Mouse (Mus musculus) adrenal gland, adult 2 months (tissue): Measurements from ENCODE around the gene E330021D16Rik. TPM values are rescaled to one million over a fixed set of nuclear protein-coding genes. Genes with fewer than 3 reads are reported as not detected.
A peak's percentile ranks its signal among the peaks of the same experiment; 100 is the strongest.
"Not testable (repeated sequence)": the region's sequence is repeated elsewhere in the genome, so short reads cannot be mapped to it uniquely, and the experiment has no call there.

Source experiments
- DNase-seq: peaks from one replicate; pipeline ENCODE4 v3.0.0; 2021
- long read RNA-seq: library from polyadenylated mRNA; stranded (forward); transcript quantifications from one replicate; pipeline ENCODE4 v2.0.0, GENCODE M21; 2021
- polyA plus RNA-seq: library from polyadenylated mRNA; depleted of rRNA; stranded (reverse); fragments of >200 nt; gene quantifications from 2 replicates; pipeline ENCODE4 v1.2.3, GENCODE M21; 2012; rRNA removed
- total RNA-seq, 2 experiments: library from RNA; stranded (reverse); gene quantifications; 2 replicates each; pipeline ENCODE4 v1.2.3; 2021

Gene E330021D16Rik
- total RNA-seq = not detected
- not detected in 2 replicates for polyA plus RNA-seq
- long read RNA-seq = 0 reads

- no peak for DNase-seq
Observed at GRCm38 (mm10) chr6:136415133-136415775, at the start of gene E330021D16Rik. E330021D16Rik (minus strand) TSS chr6:136415569.

- peak; percentile 39 for DNase-seq
Observed at GRCm38 (mm10) chr6:136465021-136465420, 49.7 kb upstream of the E330021D16Rik start.

GRCm38 (mm10) chr6:136464121-136464621 is 48.8 kb upstream of the E330021D16Rik start:
- DNase-seq = peak; percentile 44

- DNase-seq = peak; percentile 2
Observed at GRCm38 (mm10) chr6:136463491-136463890, 48.1 kb upstream of the E330021D16Rik start.

- DNase-seq = no peak
Observed at GRCm38 (mm10) chr6:136459156-136459555, 43.8 kb upstream of the E330021D16Rik start.

- DNase-seq = peak; percentile 26
Observed at GRCm38 (mm10) chr6:136456302-136456701, 40.9 kb upstream of the E330021D16Rik start.

- DNase-seq = peak; percentile 19
Observed at GRCm38 (mm10) chr6:136455696-136456095, 40.3 kb upstream of the E330021D16Rik start.

GRCm38 (mm10) chr6:136452623-136453022 is 37.3 kb upstream of the E330021D16Rik start:
- peak; percentile 27 for DNase-seq

GRCm38 (mm10) chr6:136450863-136451262 is 35.5 kb upstream of the E330021D16Rik start:
- no peak for DNase-seq

GRCm38 (mm10) chr6:136449930-136450329 is 34.6 kb upstream of the E330021D16Rik start:
- DNase-seq = no peak

GRCm38 (mm10) chr6:136449270-136449692 is 33.9 kb upstream of the E330021D16Rik start:
- peak; percentile 56 for DNase-seq

- DNase-seq = not testable (repeated sequence)
Observed at GRCm38 (mm10) chr6:136439205-136439604, 23.8 kb upstream of the E330021D16Rik start.

GRCm38 (mm10) chr6:136436151-136436550 is 20.8 kb upstream of the E330021D16Rik start:
- DNase-seq = not testable (repeated sequence)

GRCm38 (mm10) chr6:136433573-136433972 is 18.2 kb upstream of the E330021D16Rik start:
- DNase-seq = no peak

- DNase-seq = no peak
Observed at GRCm38 (mm10) chr6:136431896-136432248, 16.5 kb upstream of the E330021D16Rik start.

- peak; percentile 13 for DNase-seq
Observed at GRCm38 (mm10) chr6:136431169-136431895, 16.0 kb upstream of the E330021D16Rik start.

GRCm38 (mm10) chr6:136429441-136429840 is 14.1 kb upstream of the E330021D16Rik start:
- no peak for DNase-seq

GRCm38 (mm10) chr6:136428412-136428811 is 13.0 kb upstream of the E330021D16Rik start:
- DNase-seq = no peak

- no peak for DNase-seq
Observed at GRCm38 (mm10) chr6:136427240-136427639, 11.9 kb upstream of the E330021D16Rik start.

- DNase-seq = no peak
Observed at GRCm38 (mm10) chr6:136425956-136426355, 10.6 kb upstream of the E330021D16Rik start.

- no peak for DNase-seq
Observed at GRCm38 (mm10) chr6:136424166-136424565, 8.8 kb upstream of the E330021D16Rik start.

GRCm38 (mm10) chr6:136423201-136423600 is 7.8 kb upstream of the E330021D16Rik start:
- DNase-seq = no peak
